Mouse (Mus musculus) heart, embryonic 14.5 days (tissue): Measurements from ENCODE around the gene Kbtbd4. TPM values are rescaled to one million over a fixed set of nuclear protein-coding genes. Genes with fewer than 3 reads are reported as not detected.
"Not testable (repeated sequence)": the region's sequence is repeated elsewhere in the genome, so short reads cannot be mapped to it uniquely, and the experiment has no call there.

Experiments
- ATAC-seq: fragments of 200-750 bp; cut with Nextera tagmentation; 2 replicates; pipeline ENCODE4 v1.8.0; 2017; ENCODE audit warnings: low read depth, moderate TSS enrichment; ENCODE audit not compliant: insufficient number of reproducible peaks, insufficient read depth, low FRiP score
- H3K27ac ChIP-seq, 2 experiments: fragments of 200-500 bp in 1 of 2; fragments of 300-500 bp in 1 of 2; sonication (generic) in 1 of 2; replicated peaks in 1 of 2; 2 replicates each; pipeline ENCODE4 v1.5.1; 2012 to 2014; ENCODE audit warnings: low read depth in 2 of 2, low read length in 2 of 2, control low read depth in 1 of 2, mild to moderate bottlenecking in 1 of 2, mixed read lengths in 1 of 2; ENCODE audit not compliant: control insufficient read depth in 1 of 2, insufficient read depth in 1 of 2
- H3K27me3 ChIP-seq: fragments of 300-500 bp; sonication (generic); 2 replicates; pipeline ENCODE4 v1.6.1; 2014; ENCODE audit warnings: mild to moderate bottlenecking, low read length, control low read depth; ENCODE audit not compliant: control insufficient read depth, insufficient read depth
- H3K36me3 ChIP-seq: fragments of 300-500 bp; sonication (generic); 2 replicates; pipeline ENCODE4 v1.6.1; 2014; ENCODE audit warnings: mild to moderate bottlenecking, control low read depth, low read length, mixed read lengths; ENCODE audit not compliant: control insufficient read depth, insufficient read depth
- H3K4me1 ChIP-seq, 2 experiments: fragments of 200-500 bp in 1 of 2; fragments of 300-500 bp in 1 of 2; sonication (generic) in 1 of 2; 2 replicates each; pipeline ENCODE4 v1.6.1; 2012 to 2014; ENCODE audit warnings: low read length in 2 of 2, control low read depth in 1 of 2, mixed read lengths in 1 of 2; ENCODE audit not compliant: control insufficient read depth in 2 of 2, insufficient read depth in 2 of 2
- H3K4me2 ChIP-seq: fragments of 300-500 bp; sonication (generic); 2 replicates; pipeline ENCODE4 v1.6.1; 2014; ENCODE audit warnings: mild to moderate bottlenecking, low read length
- H3K4me3 ChIP-seq, 2 experiments: fragments of 200-500 bp in 1 of 2; fragments of 300-500 bp in 1 of 2; sonication (generic) in 1 of 2; 2 replicates each; pipeline ENCODE4 v1.5.1; 2012 to 2014; ENCODE audit warnings: low read length in 2 of 2, mild to moderate bottlenecking in 2 of 2, control low read depth in 1 of 2, low read depth in 1 of 2, moderate library complexity in 1 of 2; ENCODE audit not compliant: control insufficient read depth in 1 of 2, insufficient read depth in 1 of 2
- H3K9ac ChIP-seq: fragments of 300-500 bp; sonication (generic); 2 replicates; pipeline ENCODE4 v1.6.1; 2014; ENCODE audit warnings: mild to moderate bottlenecking, low read length
- H3K9me3 ChIP-seq: fragments of 300-500 bp; sonication (generic); 2 replicates; pipeline ENCODE4 v1.6.1; 2016; ENCODE audit warnings: low read length, control low read depth; ENCODE audit not compliant: control insufficient read depth
- WGBS: fragments of 180-500 bp; shearing (Covaris S2); extraction: QIAGEN DNeasy Blood & Tissue Kit; methylation state at CpG from one replicate; pipeline ENCODE4 v1.1.7; 2014; 5-methylcytosine and 5-hydroxymethylcytosine counted together
- polyA plus RNA-seq: library from polyadenylated mRNA; unstranded; fragments of >200 nt; fragmentation: Nextera tagmentation; extraction: Ambion mirVana; gene quantifications from 2 replicates; pipeline ENCODE4 v1.2.1, GENCODE M21; 2014

Kbtbd4 gene
- polyA plus RNA-seq, 1 experiment from 2014 or later, result 20.6 TPM

GRCm38 (mm10) chr2:90887627-90888026 lies 16.9 kb upstream of the Kbtbd4 start:
- WGBS, result 35% methylated on average over 5 of the region's 5 CpGs
- 0 out of 2 replicates have a peak, but pooled peaks cover 4% of the 10 kb centered on the region for H3K9me3 ChIP-seq
- H3K9ac ChIP-seq, result no peak overlapping the region
- no peak overlapping the region for H3K4me3 ChIP-seq
- peaks cover 22 to 34% of the 10 kb centered on the region in 2 experiments for H3K4me1 ChIP-seq
- H3K36me3 ChIP-seq, result peaks cover 3% of the 10 kb centered on the region; the same call in 1 of the 2 replicates
- H3K27me3 ChIP-seq, result peaks cover 34% of the 10 kb centered on the region
- no peak for ATAC-seq
- no peak overlapping the region for H3K4me2 ChIP-seq
- H3K27ac ChIP-seq, result no peak overlapping the region

GRCm38 (mm10) chr2:90889550-90890548 lies 14.7 kb upstream of the Kbtbd4 start:
- Histone ChIP-seq H3K4me2 (peak overlapping the region; percentile 82), H3K36me3 (peaks cover 19% of the 10 kb centered on the region), H3K9me3 (no peaks in the 10 kb centered on the region), H3K4me1 (peaks cover 22 to 37% of the 10 kb centered on the region in 2 experiments), H3K4me3 (peak overlapping the region; percentile 50 to 54), H3K27ac (peak overlapping the region in 1 of 2 experiments; percentile 44; a peak in 2 of 4 replicates), H3K9ac (peak overlapping the region; percentile 75), H3K27me3 (peaks cover 26% of the 10 kb centered on the region)
- peak; percentile 54 for ATAC-seq
- WGBS, result 3% methylated on average over 124 of the region's 133 CpGs

- no peak overlapping the region for H3K9ac ChIP-seq
- peaks cover 5% of the 10 kb centered on the region; the same call in 1 of the 2 replicates for H3K27me3 ChIP-seq
- WGBS, result 50% methylated on average over 6 of the region's 6 CpGs
- no peak for ATAC-seq
- H3K4me1 ChIP-seq, result peaks cover 6 to 10% of the 10 kb centered on the region in 2 experiments; a peak in 3 of 4 replicates
- peaks cover 58% of the 10 kb centered on the region for H3K36me3 ChIP-seq
- no peak overlapping the region for H3K4me2 ChIP-seq
- no peaks in the 10 kb centered on the region for H3K9me3 ChIP-seq
- no peak overlapping the region for H3K27ac ChIP-seq
- H3K4me3 ChIP-seq, result no peak overlapping the region
Measured at GRCm38 (mm10) chr2:90893673-90894298, 10.8 kb upstream of the Kbtbd4 start.

GRCm38 (mm10) chr2:90894299-90894677 lies 10.3 kb upstream of the Kbtbd4 start:
- H3K9me3 ChIP-seq, H3K4me3 ChIP-seq, ATAC-seq, H3K9ac ChIP-seq, H3K27me3 ChIP-seq, H3K4me1 ChIP-seq, H3K27ac ChIP-seq, H3K4me2 ChIP-seq: not testable (repeated sequence)
- 71% methylated on average over 3 of the region's 3 CpGs for WGBS
- peaks cover 63% of the 10 kb centered on the region for H3K36me3 ChIP-seq

GRCm38 (mm10) chr2:90903398-90903797 lies 1.1 kb upstream of the Kbtbd4 start:
- no peak for ATAC-seq
- Histone ChIP-seq H3K4me3 (peak overlapping the region; percentile 70 to 93; a peak in 3 of 4 replicates), H3K4me1 (peaks cover 4 to 22% of the 10 kb centered on the region in 2 experiments), H3K9me3 (no peaks in the 10 kb centered on the region), H3K9ac (peak overlapping the region; percentile 93), H3K4me2 (peak overlapping the region; percentile 87), H3K27ac (peak overlapping the region in 1 of 2 experiments; percentile 89; a peak in 2 of 4 replicates), H3K27me3 (no peaks in the 10 kb centered on the region), H3K36me3 (peaks cover 71% of the 10 kb centered on the region)
- 85% methylated on average over 2 of the region's 2 CpGs for WGBS

- Histone ChIP-seq H3K36me3 (peaks cover 71% of the 10 kb centered on the region), H3K27ac (peak overlapping the region; percentile 62 to 89; a peak in 3 of 4 replicates)
- no peak for ATAC-seq
Measured at GRCm38 (mm10) chr2:90904856-90905224, 300 bp downstream of the Kbtbd4 start.

GRCm38 (mm10) chr2:90906721-90907120 lies 2.2 kb downstream of the Kbtbd4 start:
- Histone ChIP-seq H3K4me2 (no peak overlapping the region), H3K4me1 (peaks cover 4 to 26% of the 10 kb centered on the region in 2 experiments), H3K9ac (no peak overlapping the region), H3K27me3 (no peaks in the 10 kb centered on the region), H3K9me3 (no peaks in the 10 kb centered on the region), H3K36me3 (peaks cover 72% of the 10 kb centered on the region), H3K4me3 (no peak overlapping the region), H3K27ac (no peak overlapping the region)
- 97% methylated on average over 2 of the region's 2 CpGs for WGBS
- no peak for ATAC-seq

More at GRCm38 (mm10) chr2:90904856-90905224, 300 bp downstream of the Kbtbd4 start:
- Histone ChIP-seq H3K4me1 (peaks cover 4 to 26% of the 10 kb centered on the region in 2 experiments), H3K4me2 (peak overlapping the region; percentile 87), H3K4me3 (peak overlapping the region; percentile 70 to 93), H3K9ac (peak overlapping the region; percentile 93), H3K9me3 (no peaks in the 10 kb centered on the region), H3K27me3 (no peaks in the 10 kb centered on the region)
- 1% methylated on average over 21 of the region's 21 CpGs for WGBS
